Mouse (Mus musculus) activated CD4-positive, CD25-positive, alpha-beta regulatory T cell, adult 4 months (primary cell): ENCODE data around the gene Gabrb3. TPM values are rescaled to one million over a fixed set of nuclear protein-coding genes. Genes with fewer than 3 reads are reported as not detected.

ENCODE experiments used
- ATAC-seq: one replicate; pipeline ENCODE4 v1.8.0; 2017
- polyA plus RNA-seq, 2 experiments: library from polyadenylated mRNA; unstranded; fragments of 100-300 nt; shearing (Covaris generic); gene quantifications; one replicate each; pipeline ENCODE4 v1.2.1; 2017

Gene Gabrb3
- under 1 TPM in 1 of 2 experiments, not detected in 1; 0.08 TPM for polyA plus RNA-seq

- ATAC-seq, result no peak
Measured at GRCm38 (mm10) chr7:57419392-57419791, at the start of gene Gabrb3. Gene Gabrb3, plus strand, starts transcription at chr7:57419692.

GRCm38 (mm10) chr7:57384112-57384511 is 35.4 kb upstream of the Gabrb3 start:
- no peak for ATAC-seq

- no peak for ATAC-seq
Measured at GRCm38 (mm10) chr7:57386517-57387340, 32.8 kb upstream of the Gabrb3 start, which contains the start of gene Gabrg3. Gene Gabrg3, minus strand, starts transcription at chr7:57387188.

GRCm38 (mm10) chr7:57387341-57387654 is 32.2 kb upstream of the Gabrb3 start:
- no peak for ATAC-seq

- no peak for ATAC-seq
Measured at GRCm38 (mm10) chr7:57390046-57390445, 29.4 kb upstream of the Gabrb3 start.

- ATAC-seq, result no peak
Measured at GRCm38 (mm10) chr7:57393551-57393950, 25.9 kb upstream of the Gabrb3 start.

- ATAC-seq, result no peak
Measured at GRCm38 (mm10) chr7:57411163-57411562, 8.3 kb upstream of the Gabrb3 start.

- no peak for ATAC-seq
Measured at GRCm38 (mm10) chr7:57412896-57413295, 6.6 kb upstream of the Gabrb3 start.

GRCm38 (mm10) chr7:57421044-57421443 is 1.6 kb downstream of the Gabrb3 start:
- ATAC-seq, result no peak

GRCm38 (mm10) chr7:57422675-57423074 is 3.2 kb downstream of the Gabrb3 start:
- ATAC-seq, result no peak

- ATAC-seq, result no peak
Measured at GRCm38 (mm10) chr7:57448239-57448638, 28.7 kb downstream of the Gabrb3 start.

GRCm38 (mm10) chr7:57460354-57460753 is 40.9 kb downstream of the Gabrb3 start:
- no peak for ATAC-seq

- ATAC-seq, result no peak
Measured at GRCm38 (mm10) chr7:57471316-57471715, 51.8 kb downstream of the Gabrb3 start.

- no peak for ATAC-seq
Measured at GRCm38 (mm10) chr7:57473811-57474525, 54.5 kb downstream of the Gabrb3 start.

- no peak for ATAC-seq
Measured at GRCm38 (mm10) chr7:57482896-57483295, 63.4 kb downstream of the Gabrb3 start.

GRCm38 (mm10) chr7:57486907-57487306 is 67.4 kb downstream of the Gabrb3 start:
- no peak for ATAC-seq

GRCm38 (mm10) chr7:57491795-57492194 is 72.3 kb downstream of the Gabrb3 start:
- no peak for ATAC-seq

GRCm38 (mm10) chr7:57502809-57503208 is 83.3 kb downstream of the Gabrb3 start:
- no peak for ATAC-seq

GRCm38 (mm10) chr7:57508860-57509632 is 89.6 kb downstream of the Gabrb3 start:
- no peak for ATAC-seq

- no peak for ATAC-seq
Measured at GRCm38 (mm10) chr7:57509681-57510141, 90.2 kb downstream of the Gabrb3 start, which contains the start of gene Gabra5. Gene Gabra5, minus strand, starts transcription at chr7:57510059.

GRCm38 (mm10) chr7:57512955-57513354 is 93.5 kb downstream of the Gabrb3 start:
- no peak for ATAC-seq

- no peak for ATAC-seq
Measured at GRCm38 (mm10) chr7:57529451-57529850, 110.0 kb downstream of the Gabrb3 start.

GRCm38 (mm10) chr7:57529954-57530353 is 110.5 kb downstream of the Gabrb3 start:
- no peak for ATAC-seq
